Mouse (Mus musculus) myocyte (in vitro differentiated cells): ENCODE results near the gene Zkscan3. TPM values are rescaled to one million over a fixed set of nuclear protein-coding genes. Genes with fewer than 3 reads are reported as not detected.

Source experiments
- H3K27me3 ChIP-seq: one replicate; pipeline ENCODE4 v1.6.1; 2011; ENCODE audit not compliant: control insufficient read depth, insufficient read depth, insufficient read length
- H3K36me3 ChIP-seq: one replicate; pipeline ENCODE4 v1.6.1; 2011; ENCODE audit not compliant: control insufficient read depth, insufficient read depth
- H3K4me2 ChIP-seq: one replicate; pipeline ENCODE4 v1.6.1; 2011; ENCODE audit warnings: low read depth, control low read depth
- H3K4me3 ChIP-seq: one replicate; pipeline ENCODE4 v1.5.1; 2011; ENCODE audit warnings: mild to moderate bottlenecking, control low read depth, moderate library complexity
- H3K79me2 ChIP-seq: one replicate; pipeline ENCODE4 v1.6.1; 2011; ENCODE audit not compliant: control insufficient read depth, insufficient read depth
- H3ac ChIP-seq: one replicate; pipeline ENCODE4 v1.6.1; 2011; ENCODE audit not compliant: control insufficient read depth, insufficient read length
- CEBPB ChIP-seq: IDR thresholded peaks from 2 replicates; pipeline ENCODE4 v1.6.1; 2011; ENCODE audit warnings: mild to moderate bottlenecking, moderate library complexity; ENCODE audit not compliant: poor library complexity, insufficient read depth, severe bottlenecking
- E2F4 ChIP-seq: IDR thresholded peaks from one replicate; pipeline ENCODE4 v1.6.1; 2011; ENCODE audit warnings: mild to moderate bottlenecking, control low read depth, moderate library complexity; ENCODE audit not compliant: insufficient read depth
- MAX ChIP-seq: IDR thresholded peaks from one replicate; pipeline ENCODE4 v1.6.1; 2011; ENCODE audit warnings: low read depth, mild to moderate bottlenecking, control low read depth
- MYOD1 ChIP-seq, 3 experiments: IDR thresholded peaks; one replicate each; pipeline ENCODE4 v1.6.1; 2011; ENCODE audit warnings: control low read depth in 2 of 3, low read depth in 2 of 3, mild to moderate bottlenecking in 2 of 3, moderate library complexity in 1 of 3; ENCODE audit not compliant: insufficient read length in 2 of 3, control insufficient read depth in 1 of 3
- MYOG ChIP-seq, 3 experiments: IDR thresholded peaks; one replicate each; pipeline ENCODE4 v1.6.1; 2011; ENCODE audit warnings: control low read depth in 2 of 3, low read depth in 2 of 3, mild to moderate bottlenecking in 2 of 3; ENCODE audit not compliant: insufficient read length in 2 of 3, control insufficient read depth in 1 of 3, insufficient read depth in 1 of 3
- POLR2A ChIP-seq: IDR thresholded peaks from one replicate; pipeline ENCODE4 v1.6.1; 2011; ENCODE audit warnings: low read depth, mild to moderate bottlenecking, control low read depth, moderate library complexity; ENCODE audit not compliant: insufficient read length
- POLR2AphosphoS2 ChIP-seq: IDR thresholded peaks from one replicate; pipeline ENCODE4 v1.6.1; 2011; ENCODE audit warnings: low read depth, control low read depth; ENCODE audit not compliant: insufficient read length
- REST ChIP-seq: IDR thresholded peaks from one replicate; pipeline ENCODE4 v1.6.1; 2011; ENCODE audit warnings: mild to moderate bottlenecking, control low read depth, moderate library complexity; ENCODE audit not compliant: insufficient read depth, insufficient read length
- SRF ChIP-seq: IDR thresholded peaks from one replicate; pipeline ENCODE4 v1.6.1; 2011; ENCODE audit warnings: low read depth; ENCODE audit not compliant: control insufficient read depth, insufficient read length
- TCF12 ChIP-seq: IDR thresholded peaks from one replicate; pipeline ENCODE4 v1.6.1; 2011; ENCODE audit warnings: mild to moderate bottlenecking, control low read depth; ENCODE audit not compliant: poor library complexity, insufficient read depth, severe bottlenecking
- TCF3 ChIP-seq: IDR thresholded peaks from one replicate; pipeline ENCODE4 v1.6.1; 2011; ENCODE audit warnings: low read depth, control low read depth; ENCODE audit not compliant: insufficient read length
- USF1 ChIP-seq: IDR thresholded peaks from one replicate; pipeline ENCODE4 v1.6.1; 2011; ENCODE audit warnings: low read depth, mild to moderate bottlenecking, control low read depth, moderate library complexity
- polyA plus RNA-seq: library from polyadenylated mRNA; unstranded; fragments of >200 nt; fragmentation: generic; extraction: Trizol; gene quantifications from one replicate; pipeline ENCODE4 v1.2.1, GENCODE M21; 2012; ENCODE audit warnings: missing spikeins

Zkscan3 gene
- polyA plus RNA-seq, 1 experiment = 13.6 TPM

- H3K79me2 ChIP-seq = no peaks in the 10 kb centered on the region
- H3K4me2 ChIP-seq = peak within 1 kb of the TSS; percentile 30
- H3K27me3 ChIP-seq = no peaks in the 10 kb centered on the region
- no peak within 1 kb of the TSS for H3ac ChIP-seq
- H3K4me3 ChIP-seq = no peak within 1 kb of the TSS
- TF ChIP-seq TCF12 (no peak), TCF3 (no peak), MYOG (IDR thresholded peaks at IDR 0.05; ENCODE audit: control insufficient read depth in 1 of 3, insufficient read depth in 1 of 3, insufficient read length in 2 of 3, low read depth in 2 of 3) (no peak), MAX (no peak), REST (no peak)
- H3K36me3 ChIP-seq = peaks cover 13% of the 10 kb centered on the region
Observed at GRCm38 (mm10) chr13:21440503-21441206, 38.1 kb upstream of the Zkscan3 start, which contains the start of gene Pgbd1. Pgbd1 (minus strand) TSS chr13:21441058.

GRCm38 (mm10) chr13:21435476-21435875, 32.9 kb upstream of the Zkscan3 start:
- no peak overlapping the region for H3K4me2 ChIP-seq

GRCm38 (mm10) chr13:21427631-21428030, 25.1 kb upstream of the Zkscan3 start:
- Histone ChIP-seq H3K79me2 (no peaks in the 10 kb centered on the region), H3K4me2 (no peak overlapping the region), H3K27me3 (no peaks in the 10 kb centered on the region), H3K4me3 (no peak overlapping the region), H3K36me3 (no peaks in the 10 kb centered on the region), H3ac (no peak overlapping the region)
- TF ChIP-seq TCF12 = no peak
- no peak for TF ChIP-seq REST
- TF ChIP-seq POLR2A = no peak
- TF ChIP-seq MAX = no peak
- no peak for TF ChIP-seq E2F4
- no peak for TF ChIP-seq POLR2AphosphoS2
- TF ChIP-seq MYOD1 (IDR thresholded peaks at IDR 0.05; ENCODE audit: control insufficient read depth in 1 of 3, insufficient read length in 2 of 3, low read depth in 2 of 3) = no peak
- TF ChIP-seq MYOG (IDR thresholded peaks at IDR 0.05; ENCODE audit: control insufficient read depth in 1 of 3, insufficient read depth in 1 of 3, insufficient read length in 2 of 3, low read depth in 2 of 3) = no peak

More at GRCm38 (mm10) chr13:21435476-21435875, 32.9 kb upstream of the Zkscan3 start:
- no peaks in the 10 kb centered on the region for H3K27me3 ChIP-seq
- no peak overlapping the region for H3K4me3 ChIP-seq
- no peaks in the 10 kb centered on the region for H3K79me2 ChIP-seq
- no peaks in the 10 kb centered on the region for H3K36me3 ChIP-seq
- no peak overlapping the region for H3ac ChIP-seq
- no peak for TF ChIP-seq SRF
- no peak for TF ChIP-seq POLR2AphosphoS2

DNA sequence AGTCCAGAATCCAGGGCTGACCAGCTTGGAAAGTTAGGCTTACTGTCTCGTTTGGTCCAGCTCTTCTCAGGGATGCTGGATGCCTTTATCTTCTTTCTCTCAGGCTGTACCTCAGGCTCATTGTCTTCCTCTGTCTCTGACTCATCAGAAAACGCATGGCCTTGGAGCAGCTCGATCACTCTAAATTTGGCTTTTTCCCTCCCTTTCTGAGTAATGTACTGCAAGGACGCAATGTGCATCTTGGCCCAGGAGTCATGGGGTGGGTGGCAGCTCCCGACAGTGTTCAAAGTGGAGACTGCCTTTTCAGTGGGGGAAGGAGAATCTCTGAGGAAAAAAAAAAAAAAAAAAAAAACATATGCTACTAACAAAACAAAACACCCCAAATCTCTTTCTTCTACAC, 20.7 kb upstream of the Zkscan3 start:
- no peak overlapping the region for H3ac ChIP-seq
- no peak for TF ChIP-seq TCF3
- no peak for TF ChIP-seq TCF12
- no peak for TF ChIP-seq POLR2AphosphoS2
- TF ChIP-seq USF1 = no peak
- no peak for TF ChIP-seq MYOG (IDR thresholded peaks at IDR 0.05; ENCODE audit: control insufficient read depth in 1 of 3, insufficient read depth in 1 of 3, insufficient read length in 2 of 3, low read depth in 2 of 3)
- no peak for TF ChIP-seq SRF
- no peak for TF ChIP-seq MYOD1 (IDR thresholded peaks at IDR 0.05; ENCODE audit: control insufficient read depth in 1 of 3, insufficient read length in 2 of 3, low read depth in 2 of 3)
- no peak for TF ChIP-seq E2F4
- TF ChIP-seq MAX = no peak
- TF ChIP-seq REST = no peak
- TF ChIP-seq POLR2A = no peak
- no peak for TF ChIP-seq CEBPB
- no peak overlapping the region for H3K4me2 ChIP-seq
- H3K27me3 ChIP-seq = no peaks in the 10 kb centered on the region
- no peak overlapping the region for H3K4me3 ChIP-seq
- H3K79me2 ChIP-seq = no peaks in the 10 kb centered on the region
- no peaks in the 10 kb centered on the region for H3K36me3 ChIP-seq

- Histone ChIP-seq H3ac (no peak overlapping the region), H3K36me3 (no peaks in the 10 kb centered on the region), H3K79me2 (no peaks in the 10 kb centered on the region), H3K4me2 (peak overlapping the region; percentile 27), H3K27me3 (no peaks in the 10 kb centered on the region), H3K4me3 (no peak overlapping the region)
- TF ChIP-seq CEBPB (no peak), E2F4 (no peak), POLR2AphosphoS2 (no peak), MYOD1 (IDR thresholded peaks at IDR 0.05; ENCODE audit: control insufficient read depth in 1 of 3, insufficient read length in 2 of 3, low read depth in 2 of 3) (peak in 2 of 3 experiments; percentile 76 to 80), USF1 (no peak), REST (no peak), MYOG (IDR thresholded peaks at IDR 0.05; ENCODE audit: control insufficient read depth in 1 of 3, insufficient read depth in 1 of 3, insufficient read length in 2 of 3, low read depth in 2 of 3) (peak in 1 of 3 experiments; percentile 16), POLR2A (no peak), TCF12 (no peak), MAX (no peak), TCF3 (no peak), SRF (no peak)
Observed at GRCm38 (mm10) chr13:21418865-21419264, 16.3 kb upstream of the Zkscan3 start.
